Mouse (Mus musculus): Measurements from ENCODE around the gene Ctrb1.

Gene Ctrb1

GRCm38 (mm10) chr8:111717488-111717792 lies 26.6 kb upstream of the Ctrb1 start:
- no peak for DNase-seq (ENCODE audit: low read depth, low spot score)

GRCm38 (mm10) chr8:111716603-111717487 lies 26.0 kb upstream of the Ctrb1 start:
- DNase-seq (ENCODE audit: low read depth, low spot score): no peak

- peak; percentile 36 for DNase-seq (ENCODE audit: low read depth, low spot score)
Observed at GRCm38 (mm10) chr8:111715514-111715913, 24.7 kb upstream of the Ctrb1 start.

GRCm38 (mm10) chr8:111714295-111714694 lies 23.5 kb upstream of the Ctrb1 start:
- DNase-seq (ENCODE audit: low read depth, low spot score): no peak

GRCm38 (mm10) chr8:111713817-111714216 lies 23.0 kb upstream of the Ctrb1 start:
- peak; percentile 44 for DNase-seq (ENCODE audit: low read depth, low spot score)

GRCm38 (mm10) chr8:111713291-111713690 lies 22.5 kb upstream of the Ctrb1 start:
- DNase-seq (ENCODE audit: low read depth, low spot score): no peak

- DNase-seq (ENCODE audit: low read depth, low spot score): peak; percentile 81
Observed at GRCm38 (mm10) chr8:111712588-111712987, 21.8 kb upstream of the Ctrb1 start.

- DNase-seq (ENCODE audit: low read depth, low spot score): no peak
Observed at GRCm38 (mm10) chr8:111712135-111712534, 21.3 kb upstream of the Ctrb1 start.

GRCm38 (mm10) chr8:111710777-111711485 lies 20.1 kb upstream of the Ctrb1 start:
- no peak for DNase-seq (ENCODE audit: low read depth, low spot score)

- DNase-seq (ENCODE audit: low read depth, low spot score): no peak
Observed at GRCm38 (mm10) chr8:111709223-111709622, 18.4 kb upstream of the Ctrb1 start.

- DNase-seq (ENCODE audit: low read depth, low spot score): no peak
Observed at GRCm38 (mm10) chr8:111708265-111708664, 17.5 kb upstream of the Ctrb1 start.

- DNase-seq (ENCODE audit: low read depth, low spot score): no peak
Observed at GRCm38 (mm10) chr8:111705699-111706098, 14.9 kb upstream of the Ctrb1 start.

- DNase-seq (ENCODE audit: low read depth, low spot score): peak; percentile 26
Observed at GRCm38 (mm10) chr8:111705222-111705621, 14.4 kb upstream of the Ctrb1 start.

GRCm38 (mm10) chr8:111704585-111704984 lies 13.8 kb upstream of the Ctrb1 start:
- no peak for DNase-seq (ENCODE audit: low read depth, low spot score)

- DNase-seq (ENCODE audit: low read depth, low spot score): no peak
Observed at GRCm38 (mm10) chr8:111701380-111701779, 10.6 kb upstream of the Ctrb1 start.

GRCm38 (mm10) chr8:111700740-111701139 lies 9.9 kb upstream of the Ctrb1 start:
- DNase-seq (ENCODE audit: low read depth, low spot score): no peak

- DNase-seq (ENCODE audit: low read depth, low spot score): peak; percentile 54
Observed at GRCm38 (mm10) chr8:111700201-111700600, 9.4 kb upstream of the Ctrb1 start.

GRCm38 (mm10) chr8:111699035-111699434 lies 8.2 kb upstream of the Ctrb1 start:
- DNase-seq (ENCODE audit: low read depth, low spot score): no peak

- DNase-seq (ENCODE audit: low read depth, low spot score): peak; percentile 49
Observed at GRCm38 (mm10) chr8:111697655-111698054, 6.8 kb upstream of the Ctrb1 start.

GRCm38 (mm10) chr8:111695441-111695840 lies 4.6 kb upstream of the Ctrb1 start:
- no peak for DNase-seq (ENCODE audit: low read depth, low spot score)

- DNase-seq (ENCODE audit: low read depth, low spot score): no peak
Observed at GRCm38 (mm10) chr8:111693261-111693741, 2.5 kb upstream of the Ctrb1 start.

GRCm38 (mm10) chr8:111686881-111687280 lies 3.9 kb downstream of the Ctrb1 start:
- no peak for DNase-seq (ENCODE audit: low read depth, low spot score)

GRCm38 (mm10) chr8:111682521-111682920 lies 8.3 kb downstream of the Ctrb1 start:
- DNase-seq (ENCODE audit: low read depth, low spot score): peak; percentile 68

Data from ZHBTc4 (cell line).